8 mouse cellular contexts compared by ENCODE assay signal in genomic region chr16:32644069-32644800, GRCm38 (mm10). TPM values are rescaled to one million over a fixed set of nuclear protein-coding genes. Genes with fewer than 3 reads are reported as not detected.
DNase-seq lines count a peak whose midpoint lies in the region; ATAC-seq and TF ChIP-seq lines count a peak whose summit lies in the region.

No protein-coding gene starts in this region.

- peak overlapping the region; percentile 79 for H3K4me2 ChIP-seq in forebrain, embryonic 12.5 days
- H3K4me2 ChIP-seq in liver, embryonic 11.5 days = peak overlapping the region; percentile 82
- H3K4me2 ChIP-seq in neural tube, embryonic 14.5 days (ENCODE audit: low read depth, low read length) = peak overlapping the region; percentile 85

- peak; percentile 81 for ATAC-seq in forebrain, embryonic 12.5 days (ENCODE audit: low FRiP score)
- peak; percentile 51 for ATAC-seq in liver, embryonic 11.5 days (replicated peaks; ENCODE audit: low FRiP score)
- peak; percentile 81 for ATAC-seq in neural tube, embryonic 14.5 days (ENCODE audit: low read depth)

- H3K27ac ChIP-seq in forebrain, embryonic 12.5 days = peak overlapping the region; percentile 91
- peak overlapping the region; percentile 83 for H3K27ac ChIP-seq in liver, embryonic 11.5 days (ENCODE audit: low read depth, low read length)
- H3K27ac ChIP-seq in neural tube, embryonic 14.5 days (ENCODE audit: low read depth, low read length) = peak overlapping the region; percentile 84

- H3K4me1 ChIP-seq in forebrain, embryonic 12.5 days = peaks cover 29% of the 10 kb centered on the region
- peaks cover 24% of the 10 kb centered on the region for H3K4me1 ChIP-seq in liver, embryonic 11.5 days (replicated peaks; ENCODE audit: control insufficient read depth, insufficient read depth, low read length)
- peaks cover 18% of the 10 kb centered on the region for H3K4me1 ChIP-seq in neural tube, embryonic 14.5 days (ENCODE audit: control insufficient read depth, insufficient read depth, low read length)

- peak overlapping the region; percentile 90 for H3K4me3 ChIP-seq in forebrain, embryonic 12.5 days (replicated peaks)
- peak overlapping the region; percentile 93 for H3K4me3 ChIP-seq in liver, embryonic 11.5 days (ENCODE audit: low read depth, low read length)
- H3K4me3 ChIP-seq in neural tube, embryonic 14.5 days (ENCODE audit: low read depth, low read length) = peak overlapping the region; percentile 89

- under 1% methylated on average over 61 of the region's 82 CpGs for WGBS in forebrain, embryonic 12.5 days
- WGBS in liver, embryonic 11.5 days = under 1% methylated on average over 70 of the region's 82 CpGs
- WGBS in neural tube, embryonic 14.5 days = under 1% methylated on average over 47 of the region's 82 CpGs

- no peak for TF ChIP-seq POLR2A in brain, embryonic 14.5 days (IDR thresholded peaks at IDR 0.05; ENCODE audit: borderline replicate concordance, extremely low read depth, insufficient read depth, insufficient read length, poor library complexity, severe bottlenecking)

- H3K9ac ChIP-seq in forebrain, embryonic 12.5 days = peak overlapping the region; percentile 95
- H3K9ac ChIP-seq in liver, embryonic 11.5 days (ENCODE audit: low read depth, low read length) = peak overlapping the region; percentile 86
- peak overlapping the region; percentile 86 for H3K9ac ChIP-seq in neural tube, embryonic 14.5 days (replicated peaks; ENCODE audit: low read depth, low read length)

- DNase-seq in spleen, adult 18-20 months = peak; percentile 42 to 48
- DNase-seq in spleen, adult 12 weeks (ENCODE audit: low spot score) = no peak
- peak; percentile 56 for DNase-seq in brain, embryonic 14.5 days (ENCODE audit: low read depth)
- peak; percentile 60 for DNase-seq in induced T-regulatory cell, adult 2 months (ENCODE audit: low read depth)
- DNase-seq in liver, embryonic 11.5 days (ENCODE audit: low spot score) = peak; percentile 66
- no peak for DNase-seq in c-Kit-positive CD71-positive TER-119-positive erythroid progenitor cells, embryonic 14.5 days (ENCODE audit: low spot score)

- H3K27me3 ChIP-seq in forebrain, embryonic 12.5 days = no peaks in the 10 kb centered on the region
- no peaks in the 10 kb centered on the region for H3K27me3 ChIP-seq in liver, embryonic 11.5 days (replicated peaks; ENCODE audit: control insufficient read depth, insufficient read depth, low read length)
- H3K27me3 ChIP-seq in neural tube, embryonic 14.5 days (ENCODE audit: control insufficient read depth, insufficient read depth, low read length) = no peaks in the 10 kb centered on the region; the same call in 1 of the 2 replicates

- no peak for TF ChIP-seq CTCF in brain, embryonic 14.5 days (IDR thresholded peaks at IDR 0.05; ENCODE audit: borderline replicate concordance, extremely low read depth, insufficient read depth, insufficient read length)

- H3K9me3 ChIP-seq in forebrain, embryonic 12.5 days = no peaks in the 10 kb centered on the region
- H3K9me3 ChIP-seq in liver, embryonic 11.5 days (ENCODE audit: control insufficient read depth, low read length) = no peaks in the 10 kb centered on the region
- no peaks in the 10 kb centered on the region for H3K9me3 ChIP-seq in neural tube, embryonic 14.5 days (ENCODE audit: control insufficient read depth, low read length)

- H3K36me3 ChIP-seq in forebrain, embryonic 12.5 days (replicated peaks) = no peaks in the 10 kb centered on the region
- H3K36me3 ChIP-seq in liver, embryonic 11.5 days (ENCODE audit: control insufficient read depth, insufficient read depth, low read length) = no peaks in the 10 kb centered on the region
- no peaks in the 10 kb centered on the region for H3K36me3 ChIP-seq in neural tube, embryonic 14.5 days (ENCODE audit: control insufficient read depth, insufficient read depth, low read length)

RNA-seq across cellular contexts. Expression of gene Tnk2, which starts 0.6 kb away (rescaled TPM):
- 127 and 134 TPM in 2 replicates for polyA plus RNA-seq in brain, embryonic 14.5 days (2012; rRNA removed)
- polyA plus RNA-seq in forebrain, embryonic 12.5 days (2016; fragmentation: Nextera tagmentation; extraction: Ambion mirVana) = 13.9 and 14.2 TPM in 2 replicates
- 10.8 and 11.6 TPM in 2 replicates for polyA plus RNA-seq in liver, embryonic 11.5 days (2014; fragmentation: Nextera tagmentation; extraction: Ambion mirVana)
- 18.7 and 23.9 TPM in 2 replicates for polyA plus RNA-seq in neural tube, embryonic 14.5 days (2014; fragmentation: Nextera tagmentation; extraction: Ambion mirVana)

RNA-seq across cellular contexts. Expression of gene Tfrc, which starts 35.5 kb away (rescaled TPM):
- polyA plus RNA-seq in brain, embryonic 14.5 days (2012; rRNA removed) = 49.0 and 52.2 TPM in 2 replicates
- 59.2 and 65.4 TPM in 2 replicates for polyA plus RNA-seq in forebrain, embryonic 12.5 days (2016; fragmentation: Nextera tagmentation; extraction: Ambion mirVana)
- polyA plus RNA-seq in liver, embryonic 11.5 days (2014; fragmentation: Nextera tagmentation; extraction: Ambion mirVana) = 220 and 245 TPM in 2 replicates
- 43.6 and 72.1 TPM in 2 replicates for polyA plus RNA-seq in neural tube, embryonic 14.5 days (2014; fragmentation: Nextera tagmentation; extraction: Ambion mirVana)

Comparison
In these comparisons a context has a peak if more than half of its experiments do, and no peak if none do; other contexts are left out.
1. DNase-seq: peak in spleen, adult 18-20 months (2 of 2), brain, embryonic 14.5 days (single experiment), induced T-regulatory cell, adult 2 months (single experiment) and liver, embryonic 11.5 days (single experiment); none in spleen, adult 12 weeks (single experiment) and c-Kit-positive CD71-positive TER-119-positive erythroid progenitor cells, embryonic 14.5 days (single experiment).
2. Peak in every context shown above with its lines, with median percentiles within 50 percentile points of each other: ATAC-seq, H3K27ac ChIP-seq, H3K4me2 ChIP-seq, H3K4me3 ChIP-seq and H3K9ac ChIP-seq.